Mouse (Mus musculus): ENCODE measurements around the gene Tsku. TPM values are rescaled to one million over a fixed set of nuclear protein-coding genes. Genes with fewer than 3 reads are reported as not detected.

Tsku gene
- polyA plus RNA-seq, 2 experiments = 28.6 to 44.0 TPM

DNA sequence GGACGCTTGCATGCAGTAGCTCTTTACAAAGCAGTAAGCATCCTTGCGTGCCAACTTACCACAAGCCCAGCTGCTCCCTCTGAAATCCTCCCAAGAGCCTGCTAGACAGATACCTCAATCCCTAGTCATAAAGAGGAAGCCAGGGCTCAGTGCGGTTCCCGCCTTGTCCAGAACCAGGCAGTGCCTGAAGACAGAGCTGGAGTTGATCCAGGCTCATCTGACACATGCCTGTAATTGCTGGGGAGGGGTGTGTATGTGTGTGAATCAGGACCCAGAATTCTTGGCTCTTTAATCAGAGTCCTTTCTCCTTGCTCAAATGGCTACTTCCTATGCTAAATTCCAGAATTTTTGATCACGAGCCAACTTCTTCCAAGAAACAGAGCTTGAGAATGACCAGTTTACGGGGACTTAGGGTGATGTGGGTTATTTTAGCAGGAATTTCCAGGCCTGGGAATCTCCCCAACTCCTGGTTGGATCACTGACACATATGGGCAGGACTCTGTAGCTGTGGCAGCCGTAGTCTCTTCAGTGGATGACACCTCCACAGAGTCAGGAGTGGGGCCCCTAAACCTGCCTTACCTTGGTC, 30.3 kb upstream of the Tsku start:
- peaks cover 12% of the 10 kb centered on the region for H3K4me1 ChIP-seq (ENCODE audit: control insufficient read depth, insufficient read depth, low read length)
- ATAC-seq (ENCODE audit: low FRiP score, low read depth) = peak; percentile 62
- H3K4me3 ChIP-seq (replicated peaks; ENCODE audit: low read length) = no peak overlapping the region
- H3K4me2 ChIP-seq (replicated peaks; ENCODE audit: low read depth, low read length, severe bottlenecking) = no peak overlapping the region; the same call in 1 of the 2 replicates
- DNase-seq (ENCODE audit: low spot score) = peak; percentile 53
- no peaks in the 10 kb centered on the region for H3K27me3 ChIP-seq (ENCODE audit: control insufficient read depth, insufficient read depth, low read length)
- no peaks in the 10 kb centered on the region for H3K9me3 ChIP-seq (ENCODE audit: control insufficient read depth, low read length)
- no peaks in the 10 kb centered on the region for H3K36me3 ChIP-seq (ENCODE audit: control insufficient read depth, insufficient read depth, low read length)
- no peak for TF ChIP-seq POLR2A (IDR thresholded peaks at IDR 0.05; ENCODE audit: borderline replicate concordance, extremely low read depth, insufficient read depth, insufficient read length)
- H3K9ac ChIP-seq (ENCODE audit: low read depth, low read length, severe bottlenecking) = no peak overlapping the region
- 49% methylated on average over 7 of the region's 7 CpGs for WGBS
- 0 out of 2 replicates have a peak overlapping the region, but pooled peaks have one; percentile 33 for H3K27ac ChIP-seq (replicated peaks; ENCODE audit: low read depth, low read length)

DNA sequence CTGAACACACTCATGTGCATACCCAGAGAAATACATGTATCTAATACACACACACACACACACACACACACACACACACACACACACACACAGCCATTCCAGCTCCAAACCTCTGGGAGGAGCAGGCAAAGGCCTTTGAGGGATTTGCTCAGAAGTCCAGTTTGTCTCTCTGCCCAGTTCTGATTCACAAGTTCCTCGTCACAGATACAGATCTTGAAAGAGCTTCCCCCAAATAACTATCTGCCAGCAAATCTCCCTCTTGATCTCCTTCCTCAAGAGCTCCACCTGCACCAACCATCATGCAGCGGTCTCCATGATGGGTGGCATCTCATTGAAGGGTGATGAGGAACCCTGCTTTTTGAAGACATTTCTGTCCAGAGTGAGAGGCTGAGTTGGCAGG, 29.4 kb upstream of the Tsku start:
- H3K4me2 ChIP-seq (replicated peaks; ENCODE audit: low read depth, low read length, severe bottlenecking) = no peak overlapping the region
- no peak overlapping the region for H3K27ac ChIP-seq (replicated peaks; ENCODE audit: low read depth, low read length)
- H3K4me3 ChIP-seq (replicated peaks; ENCODE audit: low read length) = no peak overlapping the region
- H3K27me3 ChIP-seq (ENCODE audit: control insufficient read depth, insufficient read depth, low read length) = no peaks in the 10 kb centered on the region
- TF ChIP-seq POLR2A (IDR thresholded peaks at IDR 0.05; ENCODE audit: borderline replicate concordance, extremely low read depth, insufficient read depth, insufficient read length) = no peak
- H3K9me3 ChIP-seq (ENCODE audit: control insufficient read depth, low read length) = no peaks in the 10 kb centered on the region
- no peaks in the 10 kb centered on the region for H3K36me3 ChIP-seq (ENCODE audit: control insufficient read depth, insufficient read depth, low read length)
- DNase-seq (ENCODE audit: low spot score) (peak; percentile 18), ATAC-seq (ENCODE audit: low FRiP score, low read depth) (no peak)
- no peak overlapping the region for H3K9ac ChIP-seq (ENCODE audit: low read depth, low read length, severe bottlenecking)
- 82% methylated on average over 2 of the region's 2 CpGs for WGBS
- peaks cover 12% of the 10 kb centered on the region for H3K4me1 ChIP-seq (ENCODE audit: control insufficient read depth, insufficient read depth, low read length)

DNA sequence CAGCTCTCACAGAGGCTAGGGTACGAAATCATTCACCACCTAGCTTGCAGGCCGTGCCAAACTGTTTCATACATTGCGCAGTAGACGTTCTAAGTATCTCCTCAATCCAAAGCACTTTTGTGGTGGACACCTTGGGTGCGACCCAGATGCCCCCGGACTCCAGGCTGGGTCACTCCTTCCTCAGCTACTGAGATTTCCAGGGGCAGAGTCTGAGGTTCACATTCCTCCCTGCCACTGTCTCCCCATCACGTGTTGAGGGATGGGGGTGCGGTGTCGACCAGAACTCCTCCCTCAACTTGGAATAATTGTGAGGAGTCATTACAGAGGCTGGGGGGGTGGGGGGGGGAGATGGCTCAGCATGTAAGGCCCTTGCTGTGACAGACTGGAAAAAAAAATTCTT, 28.5 kb upstream of the Tsku start:
- no peaks in the 10 kb centered on the region for H3K9me3 ChIP-seq (ENCODE audit: control insufficient read depth, low read length)
- H3K4me1 ChIP-seq (ENCODE audit: control insufficient read depth, insufficient read depth, low read length) = peaks cover 12% of the 10 kb centered on the region
- DNase-seq (ENCODE audit: low spot score) = no peak
- WGBS = 86% methylated on average over 8 of the region's 9 CpGs
- no peak for TF ChIP-seq POLR2A (IDR thresholded peaks at IDR 0.05; ENCODE audit: borderline replicate concordance, extremely low read depth, insufficient read depth, insufficient read length)
- H3K27me3 ChIP-seq (ENCODE audit: control insufficient read depth, insufficient read depth, low read length) = no peaks in the 10 kb centered on the region
- H3K27ac ChIP-seq (replicated peaks; ENCODE audit: low read depth, low read length) = no peak overlapping the region
- H3K4me2 ChIP-seq (replicated peaks; ENCODE audit: low read depth, low read length, severe bottlenecking) = no peak overlapping the region
- no peak overlapping the region for H3K4me3 ChIP-seq (replicated peaks; ENCODE audit: low read length)
- no peak overlapping the region for H3K9ac ChIP-seq (ENCODE audit: low read depth, low read length, severe bottlenecking)
- no peaks in the 10 kb centered on the region for H3K36me3 ChIP-seq (ENCODE audit: control insufficient read depth, insufficient read depth, low read length)
- no peak for ATAC-seq (ENCODE audit: low FRiP score, low read depth)

DNA sequence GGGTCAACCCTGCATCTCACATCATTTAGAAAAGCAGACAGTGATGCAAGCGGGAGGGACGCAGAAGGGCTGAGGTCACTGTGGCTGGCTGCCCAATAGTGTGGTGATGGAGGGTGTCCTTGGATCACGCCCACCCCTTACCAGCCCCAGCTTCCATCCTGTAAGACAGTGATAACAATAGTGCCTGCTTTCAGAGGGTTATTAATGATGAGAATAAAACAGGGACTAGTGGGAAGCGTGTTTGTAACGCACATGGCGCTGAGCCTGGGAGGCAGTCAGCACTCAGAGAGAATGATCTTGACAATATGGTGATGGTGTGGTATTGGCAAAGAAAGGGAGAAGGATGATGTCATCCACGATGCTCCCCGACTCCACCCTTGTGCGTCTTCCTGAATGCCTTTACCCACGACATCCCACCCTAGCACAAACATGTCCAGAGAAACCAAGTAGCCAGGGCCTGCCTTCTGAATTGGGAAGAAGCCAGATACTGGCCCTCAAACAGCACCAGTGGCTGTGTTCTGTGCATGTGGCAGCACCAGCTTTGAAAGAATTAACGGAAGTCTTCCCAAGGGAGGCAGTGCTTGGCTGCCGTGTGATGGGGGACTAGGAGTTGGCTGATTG, 27.9 kb upstream of the Tsku start:
- ATAC-seq (ENCODE audit: low FRiP score, low read depth) (no peak), DNase-seq (ENCODE audit: low spot score) (no peak)
- Histone ChIP-seq H3K4me3 (replicated peaks; ENCODE audit: low read length) (no peak overlapping the region), H3K27ac (replicated peaks; ENCODE audit: low read depth, low read length) (no peak overlapping the region), H3K9ac (ENCODE audit: low read depth, low read length, severe bottlenecking) (no peak overlapping the region), H3K9me3 (ENCODE audit: control insufficient read depth, low read length) (no peaks in the 10 kb centered on the region), H3K4me1 (ENCODE audit: control insufficient read depth, insufficient read depth, low read length) (peaks cover 12% of the 10 kb centered on the region), H3K36me3 (ENCODE audit: control insufficient read depth, insufficient read depth, low read length) (no peaks in the 10 kb centered on the region), H3K4me2 (replicated peaks; ENCODE audit: low read depth, low read length, severe bottlenecking) (no peak overlapping the region), H3K27me3 (ENCODE audit: control insufficient read depth, insufficient read depth, low read length) (no peaks in the 10 kb centered on the region)
- 78% methylated on average over 12 of the region's 12 CpGs for WGBS
- no peak for TF ChIP-seq POLR2A (IDR thresholded peaks at IDR 0.05; ENCODE audit: borderline replicate concordance, extremely low read depth, insufficient read depth, insufficient read length)

GRCm38 (mm10) chr7:98387201-98387600, 26.1 kb upstream of the Tsku start:
- H3K9ac ChIP-seq (ENCODE audit: low read depth, low read length, severe bottlenecking) = no peak overlapping the region
- no peak overlapping the region for H3K27ac ChIP-seq (replicated peaks; ENCODE audit: low read depth, low read length)
- H3K27me3 ChIP-seq (ENCODE audit: control insufficient read depth, insufficient read depth, low read length) = no peaks in the 10 kb centered on the region
- WGBS = 77% methylated on average over 7 of the region's 7 CpGs
- H3K4me1 ChIP-seq (ENCODE audit: control insufficient read depth, insufficient read depth, low read length) = peaks cover 11% of the 10 kb centered on the region
- no peak for ATAC-seq (ENCODE audit: low FRiP score, low read depth)
- no peaks in the 10 kb centered on the region for H3K36me3 ChIP-seq (ENCODE audit: control insufficient read depth, insufficient read depth, low read length)
- DNase-seq (ENCODE audit: low spot score) = no peak
- H3K4me3 ChIP-seq (replicated peaks; ENCODE audit: low read length) = no peak overlapping the region
- no peak overlapping the region for H3K4me2 ChIP-seq (replicated peaks; ENCODE audit: low read depth, low read length, severe bottlenecking)
- H3K9me3 ChIP-seq (ENCODE audit: control insufficient read depth, low read length) = no peaks in the 10 kb centered on the region
- no peak for TF ChIP-seq POLR2A (IDR thresholded peaks at IDR 0.05; ENCODE audit: borderline replicate concordance, extremely low read depth, insufficient read depth, insufficient read length)

Data from limb, embryonic 14.5 days (tissue).